Mouse (Mus musculus) neural tube, embryonic 13.5 days (tissue): ENCODE measurements around the gene Znrf4. TPM values are rescaled to one million over a fixed set of nuclear protein-coding genes. Genes with fewer than 3 reads are reported as not detected.

Experiments
- ATAC-seq: fragments of 200-750 bp; cut with Nextera tagmentation; 2 replicates; pipeline ENCODE4 v1.8.0; 2017; ENCODE audit warnings: low read depth, mild to moderate bottlenecking, moderate TSS enrichment, moderate library complexity
- H3K27ac ChIP-seq: fragments of 300-500 bp; sonication (generic); replicated peaks from 2 replicates; pipeline ENCODE4 v1.5.1; 2015; ENCODE audit warnings: moderate library complexity, mild to moderate bottlenecking, inconsistent platforms
- H3K27me3 ChIP-seq: fragments of 300-500 bp; sonication (generic); 2 replicates; pipeline ENCODE4 v1.6.1; 2015; ENCODE audit warnings: mild to moderate bottlenecking, inconsistent platforms
- H3K36me3 ChIP-seq: fragments of 300-500 bp; sonication (generic); 2 replicates; pipeline ENCODE4 v1.6.1; 2015; ENCODE audit warnings: mild to moderate bottlenecking, inconsistent platforms
- H3K4me1 ChIP-seq: fragments of 300-500 bp; sonication (generic); replicated peaks from 2 replicates; pipeline ENCODE4 v1.6.1; 2015; ENCODE audit warnings: inconsistent platforms
- H3K4me2 ChIP-seq: fragments of 300-500 bp; sonication (generic); 2 replicates; pipeline ENCODE4 v1.6.1; 2015; ENCODE audit warnings: inconsistent platforms, mild to moderate bottlenecking, moderate library complexity
- H3K4me3 ChIP-seq: fragments of 300-500 bp; sonication (generic); 2 replicates; pipeline ENCODE4 v1.5.1; 2015; ENCODE audit warnings: mild to moderate bottlenecking, inconsistent platforms
- H3K9ac ChIP-seq: fragments of 300-500 bp; sonication (generic); 2 replicates; pipeline ENCODE4 v1.6.1; 2015; ENCODE audit warnings: moderate library complexity, mild to moderate bottlenecking, inconsistent platforms
- H3K9me3 ChIP-seq: fragments of 300-500 bp; sonication (generic); 2 replicates; pipeline ENCODE4 v1.6.1; 2016; ENCODE audit warnings: inconsistent platforms
- WGBS: fragments of 180-500 bp; shearing (Covaris S2); methylation state at CpG from one replicate; pipeline ENCODE4 v1.1.7; 2015; 5-methylcytosine and 5-hydroxymethylcytosine counted together
- polyA plus RNA-seq: library from polyadenylated mRNA; unstranded; fragments of >200 nt; fragmentation: Nextera tagmentation; extraction: Ambion mirVana; gene quantifications from 2 replicates; pipeline ENCODE4 v1.2.1, GENCODE M21; 2015

The Znrf4 gene
- polyA plus RNA-seq = not detected in 2 replicates

- Histone ChIP-seq H3K27ac (no peak within 1 kb of the TSS), H3K4me2 (peak within 1 kb of the TSS; percentile 43), H3K9me3 (no peaks in the 10 kb centered on the region), H3K9ac (peak within 1 kb of the TSS; percentile 35; the same call in 1 of the 2 replicates), H3K4me3 (peak within 1 kb of the TSS; percentile 22), H3K36me3 (no peaks in the 10 kb centered on the region), H3K27me3 (peaks cover 49% of the 10 kb centered on the region), H3K4me1 (peaks cover 62% of the 10 kb centered on the region)
- ATAC-seq = no peak
- 57% methylated on average over 22 of the region's 22 CpGs for WGBS
These were observed at the start of gene Znrf4 for GRCm38 (mm10) chr17:56512310-56512709. Znrf4 (minus strand) TSS chr17:56512431.

- WGBS = 94% methylated on average over 2 of the region's 2 CpGs
- no peaks in the 10 kb centered on the region for H3K4me1 ChIP-seq
- no peak overlapping the region for H3K4me2 ChIP-seq
- no peak overlapping the region for H3K27ac ChIP-seq
- peaks cover 63% of the 10 kb centered on the region for H3K36me3 ChIP-seq
- H3K27me3 ChIP-seq = no peaks in the 10 kb centered on the region
- no peak overlapping the region for H3K9ac ChIP-seq
- H3K9me3 ChIP-seq = no peaks in the 10 kb centered on the region
- no peak overlapping the region for H3K4me3 ChIP-seq
- no peak for ATAC-seq
These were observed 49.6 kb upstream of the Znrf4 start for GRCm38 (mm10) chr17:56561866-56562265.

- WGBS = 75% methylated on average over 1 of the region's 1 CpGs
- Histone ChIP-seq H3K36me3 (peaks cover 45% of the 10 kb centered on the region), H3K9me3 (no peaks in the 10 kb centered on the region), H3K27me3 (no peaks in the 10 kb centered on the region), H3K4me2 (no peak overlapping the region), H3K9ac (no peak overlapping the region), H3K4me1 (no peaks in the 10 kb centered on the region), H3K27ac (no peak overlapping the region), H3K4me3 (no peak overlapping the region)
- no peak for ATAC-seq
These were observed 47.9 kb upstream of the Znrf4 start for GRCm38 (mm10) chr17:56560131-56560530.

- Histone ChIP-seq H3K27me3 (no peaks in the 10 kb centered on the region), H3K9me3 (no peaks in the 10 kb centered on the region), H3K4me3 (no peak overlapping the region), H3K36me3 (peaks cover 38% of the 10 kb centered on the region), H3K9ac (no peak overlapping the region), H3K4me1 (no peaks in the 10 kb centered on the region), H3K4me2 (no peak overlapping the region), H3K27ac (0 out of 2 replicates have a peak overlapping the region, but pooled peaks have one; percentile 4)
- 77% methylated on average over 3 of the region's 3 CpGs for WGBS
- ATAC-seq = no peak
These were observed 47.2 kb upstream of the Znrf4 start for GRCm38 (mm10) chr17:56559386-56559785.

- WGBS = 14% methylated on average over 3 of the region's 3 CpGs
- Histone ChIP-seq H3K9me3 (no peaks in the 10 kb centered on the region), H3K27ac (0 out of 2 replicates have a peak overlapping the region, but pooled peaks have one; percentile 4), H3K36me3 (peaks cover 28% of the 10 kb centered on the region), H3K9ac (no peak overlapping the region), H3K4me1 (no peaks in the 10 kb centered on the region), H3K27me3 (no peaks in the 10 kb centered on the region), H3K4me2 (no peak overlapping the region), H3K4me3 (no peak overlapping the region)
- ATAC-seq = peak; percentile 75
These were observed 46.2 kb upstream of the Znrf4 start for GRCm38 (mm10) chr17:56558448-56558847.

- H3K27ac ChIP-seq = no peak within 1 kb of the TSS
- H3K4me2 ChIP-seq = no peak within 1 kb of the TSS
- H3K4me3 ChIP-seq = no peak within 1 kb of the TSS
- H3K36me3 ChIP-seq = no peaks in the 10 kb centered on the region
- H3K4me1 ChIP-seq = peaks cover 28% of the 10 kb centered on the region
- WGBS = 81% methylated on average over 20 of the region's 20 CpGs
- no peak within 1 kb of the TSS for H3K9ac ChIP-seq
- no peaks in the 10 kb centered on the region for H3K27me3 ChIP-seq
- H3K9me3 ChIP-seq = 0 out of 2 replicates have a peak, but pooled peaks cover 2% of the 10 kb centered on the region
- ATAC-seq = no peak
These were observed 41.9 kb upstream of the Znrf4 start, which contains the start of gene Gm20219 for GRCm38 (mm10) chr17:56554122-56554551. Gm20219 (minus strand) TSS chr17:56554387.

- Histone ChIP-seq H3K36me3 (no peaks in the 10 kb centered on the region), H3K27me3 (no peaks in the 10 kb centered on the region), H3K4me2 (no peak overlapping the region), H3K4me1 (peaks cover 40% of the 10 kb centered on the region), H3K27ac (peak overlapping the region; percentile 90), H3K9ac (no peak overlapping the region), H3K4me3 (no peak overlapping the region), H3K9me3 (0 out of 2 replicates have a peak, but pooled peaks cover 2% of the 10 kb centered on the region)
- WGBS = 50% methylated on average over 5 of the region's 5 CpGs
- peak; percentile 16; the same call in 1 of the 2 replicates for ATAC-seq
These were observed 40.6 kb upstream of the Znrf4 start for GRCm38 (mm10) chr17:56552781-56553363.

GRCm38 (mm10) chr17:56551841-56552581 is 39.8 kb upstream of the Znrf4 start:
- H3K27ac ChIP-seq = peak overlapping the region; percentile 90
- 0 out of 2 replicates have a peak, but pooled peaks cover 2% of the 10 kb centered on the region for H3K9me3 ChIP-seq
- H3K9ac ChIP-seq = 0 out of 2 replicates have a peak overlapping the region, but pooled peaks have one; percentile 34
- no peaks in the 10 kb centered on the region for H3K27me3 ChIP-seq
- WGBS = 27% methylated on average over 6 of the region's 6 CpGs
- H3K4me2 ChIP-seq = no peak overlapping the region
- no peaks in the 10 kb centered on the region for H3K36me3 ChIP-seq
- H3K4me3 ChIP-seq = no peak overlapping the region
- peaks cover 47% of the 10 kb centered on the region for H3K4me1 ChIP-seq
- peak; percentile 83 for ATAC-seq

GRCm38 (mm10) chr17:56550784-56551475 is 38.7 kb upstream of the Znrf4 start:
- H3K27ac ChIP-seq = peak overlapping the region; percentile 90
- 76% methylated on average over 12 of the region's 12 CpGs for WGBS
- H3K4me3 ChIP-seq = no peak overlapping the region
- 0 out of 2 replicates have a peak overlapping the region, but pooled peaks have one; percentile 17 for H3K9ac ChIP-seq
- H3K4me2 ChIP-seq = no peak overlapping the region
- H3K36me3 ChIP-seq = no peaks in the 10 kb centered on the region
- no peaks in the 10 kb centered on the region for H3K27me3 ChIP-seq
- peaks cover 54% of the 10 kb centered on the region for H3K4me1 ChIP-seq
- H3K9me3 ChIP-seq = 0 out of 2 replicates have a peak, but pooled peaks cover 2% of the 10 kb centered on the region
- no peak for ATAC-seq

- peaks cover 58% of the 10 kb centered on the region for H3K4me1 ChIP-seq
- no peaks in the 10 kb centered on the region for H3K27me3 ChIP-seq
- H3K27ac ChIP-seq = peak overlapping the region; percentile 62
- H3K4me2 ChIP-seq = no peak overlapping the region
- H3K4me3 ChIP-seq = no peak overlapping the region
- WGBS = 19% methylated on average over 4 of the region's 4 CpGs
- H3K9me3 ChIP-seq = 0 out of 2 replicates have a peak, but pooled peaks cover 2% of the 10 kb centered on the region
- H3K9ac ChIP-seq = no peak overlapping the region
- no peaks in the 10 kb centered on the region for H3K36me3 ChIP-seq
- ATAC-seq = no peak
These were observed 36.4 kb upstream of the Znrf4 start for GRCm38 (mm10) chr17:56548605-56549105.

- peaks cover 60% of the 10 kb centered on the region for H3K4me1 ChIP-seq
These were observed 35.8 kb upstream of the Znrf4 start for GRCm38 (mm10) chr17:56547846-56548604.

More at GRCm38 (mm10) chr17:56547846-56548604, 35.8 kb upstream of the Znrf4 start:
- Histone ChIP-seq H3K27me3 (no peaks in the 10 kb centered on the region), H3K4me3 (no peak overlapping the region), H3K36me3 (no peaks in the 10 kb centered on the region), H3K4me2 (no peak overlapping the region), H3K9ac (no peak overlapping the region), H3K9me3 (no peaks in the 10 kb centered on the region), H3K27ac (peak overlapping the region; percentile 59)
- ATAC-seq = no peak
- 58% methylated on average over 9 of the region's 9 CpGs for WGBS
